Mouse (Mus musculus) midbrain, postnatal 0 days (tissue): ENCODE measurements at regions not wholly inside any gene's neighbourhood (a gene's known extent, or its start where the extent isn't known, plus 50 kb on each side); places are given as distances from the start of the nearest gene placed in this dataset.

ENCODE experiments used
- ATAC-seq: fragments of 200-750 bp; cut with Nextera tagmentation; 2 replicates; pipeline ENCODE4 v1.8.0; 2017; ENCODE audit warnings: moderate number of reproducible peaks, mild to moderate bottlenecking, moderate TSS enrichment, moderate library complexity; ENCODE audit not compliant: low FRiP score
- DNase-seq: peaks from one replicate; pipeline ENCODE4 v3.0.0-alpha.2; 2015; ENCODE audit warnings: low spot score
- H3K27ac ChIP-seq: fragments of 300-500 bp; sonication (generic); 2 replicates; pipeline ENCODE4 v1.5.1; 2014; ENCODE audit warnings: low read depth, mild to moderate bottlenecking, low read length, mixed read lengths
- H3K27me3 ChIP-seq: fragments of 300-500 bp; sonication (generic); 2 replicates; pipeline ENCODE4 v1.6.1; 2014; ENCODE audit warnings: low read length, control low read depth, mixed read lengths; ENCODE audit not compliant: insufficient read depth
- H3K36me3 ChIP-seq: fragments of 300-500 bp; sonication (generic); 2 replicates; pipeline ENCODE4 v1.6.1; 2014; ENCODE audit warnings: low read length, control low read depth, mixed read lengths; ENCODE audit not compliant: insufficient read depth
- H3K4me1 ChIP-seq: fragments of 300-500 bp; sonication (generic); 2 replicates; pipeline ENCODE4 v1.6.1; 2014; ENCODE audit warnings: mild to moderate bottlenecking, control low read depth, antibody characterized with exemption, low read length, mixed read lengths; ENCODE audit not compliant: insufficient read depth
- H3K4me2 ChIP-seq: fragments of 300-500 bp; sonication (generic); 2 replicates; pipeline ENCODE4 v1.6.1; 2014; ENCODE audit warnings: low read depth, mild to moderate bottlenecking, low read length, mixed read lengths; ENCODE audit not compliant: poor library complexity, severe bottlenecking
- H3K4me3 ChIP-seq: fragments of 300-500 bp; sonication (generic); 2 replicates; pipeline ENCODE4 v1.5.1; 2014; ENCODE audit warnings: low read depth, mild to moderate bottlenecking, low read length, moderate library complexity
- H3K9ac ChIP-seq: fragments of 300-500 bp; sonication (generic); replicated peaks from 2 replicates; pipeline ENCODE4 v1.6.1; 2014; ENCODE audit warnings: mild to moderate bottlenecking, low read length, moderate library complexity, mixed read lengths; ENCODE audit not compliant: poor library complexity, severe bottlenecking
- H3K9me3 ChIP-seq: fragments of 300-500 bp; sonication (generic); 2 replicates; pipeline ENCODE4 v1.6.1; 2016; ENCODE audit warnings: low read length, control low read depth
- CTCF ChIP-seq: IDR thresholded peaks from 2 replicates; pipeline ENCODE4 v1.5.1; 2016; ENCODE audit warnings: antibody characterized with exemption, mild to moderate bottlenecking
- WGBS: fragments of 180-500 bp; shearing (Covaris S2); extraction: QIAGEN DNeasy Blood & Tissue Kit; methylation state at CpG from one replicate; pipeline ENCODE4 v1.1.7; 2014; 5-methylcytosine and 5-hydroxymethylcytosine counted together

- no peak for ATAC-seq
- DNase-seq = no peak
- no peak overlapping the region for H3K9ac ChIP-seq
- no peaks in the 10 kb centered on the region for H3K9me3 ChIP-seq
- no peaks in the 10 kb centered on the region for H3K27me3 ChIP-seq
- no peak overlapping the region for H3K4me2 ChIP-seq
- TF ChIP-seq CTCF = no peak
- no peaks in the 10 kb centered on the region for H3K36me3 ChIP-seq
- WGBS = 49% methylated on average over 2 of the region's 2 CpGs
- H3K27ac ChIP-seq = no peak overlapping the region
- no peaks in the 10 kb centered on the region for H3K4me1 ChIP-seq
- H3K4me3 ChIP-seq = no peak overlapping the region
These were observed 266.0 kb downstream of the Usp25 start for GRCm38 (mm10) chr16:77279495-77279894.

GRCm38 (mm10) chr16:77273306-77273705 lies 259.8 kb downstream of the Usp25 start:
- no peak overlapping the region for H3K27ac ChIP-seq
- no peak overlapping the region for H3K4me3 ChIP-seq
- no peaks in the 10 kb centered on the region for H3K9me3 ChIP-seq
- no peak for TF ChIP-seq CTCF
- ATAC-seq (no peak), DNase-seq (no peak)
- no peak overlapping the region for H3K4me2 ChIP-seq
- 82% methylated on average over 3 of the region's 3 CpGs for WGBS
- no peaks in the 10 kb centered on the region for H3K27me3 ChIP-seq
- no peaks in the 10 kb centered on the region for H3K36me3 ChIP-seq
- no peak overlapping the region for H3K9ac ChIP-seq
- no peaks in the 10 kb centered on the region for H3K4me1 ChIP-seq

DNA sequence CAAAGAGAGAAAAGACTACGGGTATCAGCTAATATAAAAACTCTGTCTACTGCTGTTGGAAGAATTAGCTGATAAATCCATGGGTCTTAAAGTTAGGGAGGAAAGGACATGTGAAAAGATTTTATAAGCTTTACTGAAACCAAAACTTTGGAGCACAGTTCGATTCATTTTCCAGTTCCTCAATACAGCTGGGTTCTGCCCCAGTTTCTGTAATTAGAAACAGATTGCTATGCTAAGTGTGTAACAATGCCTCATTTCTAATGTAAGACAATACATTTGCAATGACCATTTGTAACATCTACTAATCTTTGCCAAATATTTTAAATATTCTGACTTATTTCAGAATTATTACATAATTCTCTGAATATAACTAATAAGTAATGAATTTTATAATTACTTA lies 255.4 kb downstream of the Usp25 start:
- no peak overlapping the region for H3K9ac ChIP-seq
- no peaks in the 10 kb centered on the region for H3K27me3 ChIP-seq
- no peak for TF ChIP-seq CTCF
- no peak for ATAC-seq
- no peaks in the 10 kb centered on the region for H3K4me1 ChIP-seq
- no peak for DNase-seq
- no peak overlapping the region for H3K4me2 ChIP-seq
- 67% methylated on average over 2 of the region's 2 CpGs for WGBS
- H3K9me3 ChIP-seq = no peaks in the 10 kb centered on the region
- no peak overlapping the region for H3K4me3 ChIP-seq
- H3K27ac ChIP-seq = no peak overlapping the region
- H3K36me3 ChIP-seq = no peaks in the 10 kb centered on the region

GRCm38 (mm10) chr16:77267679-77268078 lies 254.2 kb downstream of the Usp25 start:
- DNase-seq (peak; percentile 67), ATAC-seq (no peak)
- H3K9me3 ChIP-seq = no peaks in the 10 kb centered on the region

GRCm38 (mm10) chr16:77252349-77252748 lies 238.8 kb downstream of the Usp25 start:
- Histone ChIP-seq H3K4me1 (no peaks in the 10 kb centered on the region), H3K36me3 (no peaks in the 10 kb centered on the region), H3K4me3 (no peak overlapping the region), H3K4me2 (no peak overlapping the region), H3K9ac (no peak overlapping the region), H3K27ac (no peak overlapping the region), H3K27me3 (no peaks in the 10 kb centered on the region), H3K9me3 (no peaks in the 10 kb centered on the region)
- ATAC-seq (no peak), DNase-seq (peak; percentile 74)
- 23% methylated on average over 3 of the region's 3 CpGs for WGBS
- peak; percentile 70 for TF ChIP-seq CTCF

More at GRCm38 (mm10) chr16:77267679-77268078, 254.2 kb downstream of the Usp25 start:
- Histone ChIP-seq H3K4me3 (no peak overlapping the region), H3K36me3 (no peaks in the 10 kb centered on the region), H3K4me2 (no peak overlapping the region), H3K4me1 (no peaks in the 10 kb centered on the region), H3K9ac (no peak overlapping the region), H3K27me3 (no peaks in the 10 kb centered on the region), H3K27ac (no peak overlapping the region)
- TF ChIP-seq CTCF = no peak

DNA sequence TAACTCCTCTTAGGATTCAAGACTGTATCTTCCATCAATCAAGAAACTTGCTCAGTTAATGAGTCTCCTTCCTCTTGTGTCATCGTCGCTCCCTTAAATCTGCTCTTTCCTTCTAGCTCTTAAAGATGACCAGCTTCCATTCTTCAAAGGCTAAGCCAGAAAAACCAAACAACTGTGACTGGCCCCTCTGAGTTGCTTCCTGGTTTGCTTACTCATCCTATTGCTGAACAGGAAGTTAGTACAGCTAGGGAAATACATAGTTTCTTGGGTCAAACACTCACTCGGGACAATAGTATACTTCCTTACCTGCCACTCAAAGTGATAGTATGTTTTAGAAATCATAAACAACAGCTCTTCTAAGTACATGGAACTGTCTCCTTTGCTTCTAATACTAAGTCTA lies 237.9 kb downstream of the Usp25 start:
- 68% methylated on average over 3 of the region's 3 CpGs for WGBS
- no peak overlapping the region for H3K4me2 ChIP-seq
- no peaks in the 10 kb centered on the region for H3K36me3 ChIP-seq
- no peak for DNase-seq
- H3K4me3 ChIP-seq = no peak overlapping the region
- no peaks in the 10 kb centered on the region for H3K9me3 ChIP-seq
- H3K27ac ChIP-seq = no peak overlapping the region
- TF ChIP-seq CTCF = no peak
- no peak overlapping the region for H3K9ac ChIP-seq
- H3K27me3 ChIP-seq = no peaks in the 10 kb centered on the region
- no peaks in the 10 kb centered on the region for H3K4me1 ChIP-seq
- no peak for ATAC-seq

GRCm38 (mm10) chr16:77240876-77241275 lies 227.4 kb downstream of the Usp25 start:
- ATAC-seq (no peak), DNase-seq (peak; percentile 38)
- Histone ChIP-seq H3K4me2 (peak overlapping the region; percentile 16), H3K9ac (no peak overlapping the region), H3K4me3 (no peak overlapping the region), H3K27ac (no peak overlapping the region), H3K36me3 (no peaks in the 10 kb centered on the region), H3K4me1 (no peaks in the 10 kb centered on the region), H3K9me3 (no peaks in the 10 kb centered on the region), H3K27me3 (no peaks in the 10 kb centered on the region)
- TF ChIP-seq CTCF = peak; percentile 37
- WGBS = 53% methylated on average over 6 of the region's 6 CpGs
